In the genomic region with DNA sequence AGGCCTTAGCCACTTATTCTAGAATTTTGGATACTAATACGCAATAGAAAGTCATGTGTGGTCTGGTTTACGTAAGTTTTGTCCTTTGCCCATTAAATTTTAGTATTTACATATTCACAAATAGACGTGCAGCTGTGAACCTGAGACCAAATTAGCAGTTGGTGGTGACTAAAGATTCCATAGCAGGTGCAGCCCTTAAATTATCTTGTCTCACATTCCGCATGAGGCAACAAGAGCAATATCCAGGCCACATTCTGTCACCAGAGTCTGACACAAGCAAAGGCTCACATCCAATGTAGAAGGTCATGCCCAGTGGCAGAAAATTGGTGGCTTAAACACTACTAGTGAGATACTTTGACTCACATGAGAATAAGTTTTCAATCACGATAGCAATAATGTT, we compare ENCODE assay signal across 23 mouse cellular contexts.
DNase-seq lines count a peak whose midpoint lies in the region; ATAC-seq and TF ChIP-seq lines count a peak whose summit lies in the region.
"Had no signal": no experiment of that assay in that cellular context is flagged by ENCODE, and none has a peak within 500 bp of the region (broad histone marks: within the 10 kb centered on the region; RNA-seq: fewer than 3 reads in every experiment).

No protein-coding gene starts in this region.

- H3K27me3 ChIP-seq in embryonic facial prominence, embryonic 14.5 days (replicated peaks; ENCODE audit: control insufficient read depth, insufficient read depth, low read length) = no peaks in the 10 kb centered on the region
- H3K27me3 ChIP-seq in embryonic facial prominence, embryonic 10.5 days (replicated peaks; ENCODE audit: low read depth, poor library complexity, severe bottlenecking) = no peaks in the 10 kb centered on the region
- H3K27me3 ChIP-seq in myocyte (ENCODE audit: control insufficient read depth, insufficient read depth, insufficient read length) = no peaks in the 10 kb centered on the region
- H3K27me3 ChIP-seq: embryonic facial prominence, embryonic 13.5 days; forebrain, embryonic 13.5 days; hindbrain, embryonic 12.5 days; intestine, embryonic 15.5 days; Patski had no signal

- H3K9me3 ChIP-seq in embryonic facial prominence, embryonic 14.5 days (ENCODE audit: control insufficient read depth, low read length) = no peaks in the 10 kb centered on the region
- H3K9me3 ChIP-seq in embryonic facial prominence, embryonic 10.5 days = no peaks in the 10 kb centered on the region
- H3K9me3 ChIP-seq: embryonic facial prominence, embryonic 13.5 days; forebrain, embryonic 10.5 days; forebrain, embryonic 13.5 days; hindbrain, embryonic 12.5 days; intestine, embryonic 15.5 days had no signal

- H3ac ChIP-seq in myocyte (ENCODE audit: control insufficient read depth, insufficient read length) = no peak overlapping the region

- no peak overlapping the region for H3K4me3 ChIP-seq in embryonic facial prominence, embryonic 14.5 days (ENCODE audit: low read depth, low read length)
- no peak overlapping the region for H3K4me3 ChIP-seq in embryonic facial prominence, embryonic 10.5 days
- H3K4me3 ChIP-seq in myocyte = no peak overlapping the region
- H3K4me3 ChIP-seq: embryonic facial prominence, embryonic 13.5 days; forebrain, embryonic 10.5 days; forebrain, embryonic 13.5 days; hindbrain, embryonic 12.5 days; intestine, embryonic 15.5 days had no signal

- 82% methylated on average over 5 of the region's 5 CpGs for WGBS in embryonic facial prominence, embryonic 14.5 days
- WGBS in embryonic facial prominence, embryonic 10.5 days = 88% methylated on average over 5 of the region's 5 CpGs

- no peak for TF ChIP-seq POLR2A in myocyte (IDR thresholded peaks at IDR 0.05; ENCODE audit: insufficient read length, low read depth)

- no peaks in the 10 kb centered on the region for H3K4me1 ChIP-seq in embryonic facial prominence, embryonic 14.5 days (ENCODE audit: control insufficient read depth, insufficient read depth, low read length)
- no peaks in the 10 kb centered on the region for H3K4me1 ChIP-seq in embryonic facial prominence, embryonic 10.5 days
- H3K4me1 ChIP-seq: embryonic facial prominence, embryonic 13.5 days; forebrain, embryonic 10.5 days; forebrain, embryonic 13.5 days; hindbrain, embryonic 12.5 days; intestine, embryonic 15.5 days had no signal

- no peak overlapping the region for H3K4me2 ChIP-seq in embryonic facial prominence, embryonic 14.5 days (ENCODE audit: low read depth, low read length)
- H3K4me2 ChIP-seq in myocyte (ENCODE audit: low read depth) = no peak overlapping the region
- H3K4me2 ChIP-seq: embryonic facial prominence, embryonic 13.5 days; forebrain, embryonic 13.5 days; heart, embryonic 11.5 days; hindbrain, embryonic 12.5 days; intestine, embryonic 15.5 days had no signal

- DNase-seq in embryonic facial prominence, embryonic 14.5 days (ENCODE audit: low spot score) = peak; percentile 18
- DNase-seq in embryonic facial prominence, embryonic 10.5 days (ENCODE audit: low spot score) = no peak
- DNase-seq in gastrocnemius, postnatal 25 days = peak; percentile 34
- DNase-seq in gastrocnemius, postnatal 10 days = no peak
- no peak for DNase-seq in yolk sac, embryonic 10.5 days (ENCODE audit: low spot score)
- DNase-seq in urinary bladder, postnatal 14 days (ENCODE audit: low spot score) = no peak
- DNase-seq: adrenal gland, postnatal 10 days; adrenal gland, postnatal 36 days; cerebellum, adult 11 months; cerebellum, adult 2 months; cerebellum, adult 9-11 months; cerebellum, postnatal 25 days had no signal

- H3K79me2 ChIP-seq in myocyte (ENCODE audit: control insufficient read depth, insufficient read depth) = no peaks in the 10 kb centered on the region

- no peak overlapping the region for H3K9ac ChIP-seq in embryonic facial prominence, embryonic 14.5 days (ENCODE audit: low read depth, low read length)
- H3K9ac ChIP-seq: embryonic facial prominence, embryonic 13.5 days; forebrain, embryonic 13.5 days; hindbrain, embryonic 12.5 days; intestine, embryonic 15.5 days had no signal

- no peaks in the 10 kb centered on the region for H3K36me3 ChIP-seq in embryonic facial prominence, embryonic 14.5 days (ENCODE audit: control insufficient read depth, insufficient read depth, low read length)
- no peaks in the 10 kb centered on the region for H3K36me3 ChIP-seq in embryonic facial prominence, embryonic 10.5 days (replicated peaks)
- no peaks in the 10 kb centered on the region for H3K36me3 ChIP-seq in myocyte (ENCODE audit: control insufficient read depth, insufficient read depth)
- H3K36me3 ChIP-seq: embryonic facial prominence, embryonic 13.5 days; forebrain, embryonic 10.5 days; G1E; hindbrain, embryonic 12.5 days; intestine, embryonic 15.5 days had no signal

- no peak overlapping the region for H3K27ac ChIP-seq in embryonic facial prominence, embryonic 14.5 days (replicated peaks; ENCODE audit: low read depth, low read length)
- no peak overlapping the region for H3K27ac ChIP-seq in embryonic facial prominence, embryonic 10.5 days (replicated peaks)
- H3K27ac ChIP-seq: embryonic facial prominence, embryonic 13.5 days; forebrain, embryonic 10.5 days; forebrain, embryonic 13.5 days; hindbrain, embryonic 12.5 days; intestine, embryonic 15.5 days had no signal

- ATAC-seq in embryonic facial prominence, embryonic 14.5 days (ENCODE audit: low read depth) = no peak
- ATAC-seq: forebrain, embryonic 13.5 days; forebrain, embryonic 16.5 days; hindbrain, embryonic 16.5 days; intestine, embryonic 15.5 days; Patski had no signal

TF ChIP-seq in myocyte, 11 proteins besides CTCF, POLR2A, EP300 and RAD21:
- TF ChIP-seq MYOG (IDR thresholded peaks at IDR 0.05; ENCODE audit: control insufficient read depth in 1 of 3, insufficient read depth in 1 of 3, insufficient read length in 2 of 3, low read depth in 2 of 3) (peak in 1 of 3 experiments; percentile 89), MAX (IDR thresholded peaks at IDR 0.05; ENCODE audit: low read depth) (no peak), TCF12 (IDR thresholded peaks at IDR 0.05; ENCODE audit: insufficient read depth, poor library complexity, severe bottlenecking) (peak; percentile 42), MYOD1 (IDR thresholded peaks at IDR 0.05; ENCODE audit: control insufficient read depth in 1 of 3, insufficient read length in 2 of 3, low read depth in 2 of 3) (peak; percentile 3 to 71 (median 66))
TF ChIP-seq in myocyte: peak in this region for 3.

Comparison
In these comparisons a context has a peak if more than half of its experiments do, and no peak if none do; other contexts are left out.
1. DNase-seq: peak in embryonic facial prominence, embryonic 14.5 days (single experiment) and gastrocnemius, postnatal 25 days (single experiment); none in embryonic facial prominence, embryonic 10.5 days (single experiment), gastrocnemius, postnatal 10 days (single experiment), yolk sac, embryonic 10.5 days (single experiment) and urinary bladder, postnatal 14 days (single experiment).